Mouse (Mus musculus) spleen, postnatal 36 days (tissue): Measurements from ENCODE around the gene Zfp566.
A peak's percentile ranks its signal among the peaks of the same experiment; 100 is the strongest.
"Not testable (repeated sequence)": the region's sequence is repeated elsewhere in the genome, so short reads cannot be mapped to it uniquely, and the experiment has no call there.

Source experiments
- DNase-seq, 2 experiments: peaks; one replicate each; pipeline ENCODE4 v3.0.0; 2022; ENCODE audit warnings: low spot score in 2 of 2, mixed read lengths in 1 of 2

Gene Zfp566

DNA sequence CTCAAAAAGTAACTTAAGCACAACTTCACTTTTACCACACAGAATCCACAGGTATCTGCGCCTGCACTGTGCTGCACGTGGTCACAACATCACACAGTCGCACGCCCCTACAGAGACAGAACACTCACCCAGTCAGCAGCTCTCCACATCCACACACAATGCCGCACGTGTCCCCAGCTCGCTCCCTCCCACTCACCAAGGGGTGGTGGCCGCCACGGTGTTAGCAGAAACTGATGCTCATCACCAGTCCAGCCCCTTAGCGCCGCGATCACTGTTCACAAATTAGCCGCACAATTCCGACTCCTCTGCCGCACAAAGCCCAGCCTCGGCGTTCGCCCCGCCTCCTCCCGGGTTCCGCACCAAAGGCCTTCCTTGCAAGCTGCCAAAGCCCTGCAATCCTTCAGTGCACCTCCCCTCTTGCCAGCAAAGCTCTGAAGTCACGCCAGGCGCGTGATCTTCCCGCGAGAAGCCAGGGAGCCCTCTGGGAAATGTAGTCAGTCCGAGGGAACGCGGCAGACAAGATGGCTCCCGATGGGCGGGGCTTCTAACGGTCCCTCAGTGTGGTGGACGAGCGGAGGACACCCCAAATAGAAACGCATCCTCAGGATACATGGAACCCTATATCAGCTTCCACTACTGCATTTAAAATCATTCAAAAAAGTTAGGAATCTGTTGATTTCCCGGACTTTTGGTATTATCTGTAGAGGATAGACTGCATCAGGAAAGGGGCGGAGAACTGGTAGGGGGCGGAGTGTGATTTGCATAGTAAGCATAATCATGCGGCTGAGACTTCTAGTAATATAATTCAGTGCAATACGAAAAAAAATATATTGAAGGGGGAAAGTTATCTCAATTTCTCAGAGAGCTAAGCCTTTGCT lies at the start of gene Zfp566, which contains the start of gene Gm26920:
Gene Zfp566 (minus strand): TSS at position 436 of the 878 bp plus-strand sequence.
Gene Gm26920 (minus strand): TSS at position 319 of the 878 bp plus-strand sequence.
- peak; percentile 96 to 97 for DNase-seq

- no peak for DNase-seq
Observed at GRCm38 (mm10) chr7:30136826-30137225, 46.5 kb upstream of the Zfp566 start.

DNA sequence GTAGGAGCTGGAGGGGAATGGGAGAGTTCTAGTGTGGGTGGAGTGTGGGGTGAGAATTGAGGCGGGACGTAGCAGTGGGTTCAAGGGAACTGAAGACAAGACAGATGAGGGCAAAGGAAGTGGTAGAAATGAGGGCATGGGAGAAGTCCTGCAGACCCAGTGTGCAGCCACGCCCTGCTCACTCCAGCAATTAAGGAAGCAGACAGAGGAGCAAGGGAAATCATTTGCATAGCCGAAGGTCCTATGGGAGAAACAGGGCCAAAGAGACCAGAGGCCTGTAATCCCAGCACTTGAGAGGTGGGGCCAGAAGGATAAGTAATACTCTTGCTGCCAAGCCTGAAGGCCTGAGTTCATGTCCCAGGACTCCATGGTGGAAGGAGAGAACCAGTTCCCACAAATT lies 42.1 kb upstream of the Zfp566 start:
- no peak for DNase-seq

DNA sequence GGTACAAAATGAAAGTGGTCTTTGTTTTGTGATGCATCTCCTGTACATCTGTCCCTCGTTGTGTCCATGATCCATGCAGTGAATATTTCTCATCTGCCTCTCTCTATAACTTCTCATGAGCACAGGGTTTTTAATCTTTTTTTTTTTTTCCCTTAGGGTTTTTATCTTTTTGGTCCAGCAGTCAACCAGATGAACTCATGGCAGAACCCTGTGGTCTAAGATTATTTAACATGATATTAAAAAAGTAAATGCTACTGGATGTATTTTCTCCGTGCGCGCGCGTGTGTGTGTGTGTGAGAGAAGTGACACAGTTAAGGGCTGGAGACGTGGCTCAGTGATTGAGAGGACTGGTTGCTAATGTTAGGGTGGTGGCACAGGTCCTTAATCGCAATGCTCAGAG lies 39.6 kb upstream of the Zfp566 start:
- DNase-seq: no peak

- no peak for DNase-seq
Observed at GRCm38 (mm10) chr7:30122188-30122530, 31.8 kb upstream of the Zfp566 start.

- DNase-seq: peak; percentile 87 to 88
Observed at GRCm38 (mm10) chr7:30121308-30122187, 31.2 kb upstream of the Zfp566 start, which contains the start of gene Zfp382. Zfp382 (plus strand) TSS chr7:30121942.

GRCm38 (mm10) chr7:30117935-30118334 lies 27.6 kb upstream of the Zfp566 start:
- not testable (repeated sequence) for DNase-seq

GRCm38 (mm10) chr7:30116076-30116475 lies 25.7 kb upstream of the Zfp566 start:
- DNase-seq: no peak

GRCm38 (mm10) chr7:30099297-30099696 lies 9.0 kb upstream of the Zfp566 start:
- peak; percentile 66 to 70 for DNase-seq

DNA sequence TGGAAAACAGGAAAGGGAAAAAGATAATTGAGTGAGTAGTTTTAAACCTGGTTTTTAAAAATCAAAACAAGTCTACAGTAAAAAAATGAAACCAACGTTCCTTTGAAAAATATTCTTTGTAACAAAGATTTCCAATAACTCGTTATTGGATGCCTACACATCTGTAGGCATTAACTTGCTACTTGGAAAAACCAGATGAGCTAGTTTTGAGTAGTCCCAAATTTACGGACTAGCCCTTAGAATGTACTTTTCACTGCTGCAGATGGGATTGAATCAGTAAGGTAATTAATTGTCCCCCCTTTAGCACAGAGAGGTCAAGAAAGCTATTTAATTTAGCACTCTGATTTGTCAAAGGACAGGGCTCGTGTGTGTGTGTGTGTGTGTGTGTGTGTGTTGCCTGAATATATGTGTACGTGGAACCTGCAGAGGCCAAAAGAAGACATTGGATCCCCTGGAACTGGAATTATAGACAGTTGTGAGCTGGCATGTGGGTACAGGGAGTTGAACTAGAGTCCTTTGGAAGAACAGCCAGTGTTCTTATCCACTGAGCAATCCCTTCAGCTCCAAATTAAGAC lies 5.3 kb upstream of the Zfp566 start:
- no peak for DNase-seq

GRCm38 (mm10) chr7:30094646-30095429 lies 4.5 kb upstream of the Zfp566 start, which contains the start of gene Zfp260:
Zfp260 (plus strand) TSS chr7:30094777.
- DNase-seq: peak; percentile 85 to 87

DNA sequence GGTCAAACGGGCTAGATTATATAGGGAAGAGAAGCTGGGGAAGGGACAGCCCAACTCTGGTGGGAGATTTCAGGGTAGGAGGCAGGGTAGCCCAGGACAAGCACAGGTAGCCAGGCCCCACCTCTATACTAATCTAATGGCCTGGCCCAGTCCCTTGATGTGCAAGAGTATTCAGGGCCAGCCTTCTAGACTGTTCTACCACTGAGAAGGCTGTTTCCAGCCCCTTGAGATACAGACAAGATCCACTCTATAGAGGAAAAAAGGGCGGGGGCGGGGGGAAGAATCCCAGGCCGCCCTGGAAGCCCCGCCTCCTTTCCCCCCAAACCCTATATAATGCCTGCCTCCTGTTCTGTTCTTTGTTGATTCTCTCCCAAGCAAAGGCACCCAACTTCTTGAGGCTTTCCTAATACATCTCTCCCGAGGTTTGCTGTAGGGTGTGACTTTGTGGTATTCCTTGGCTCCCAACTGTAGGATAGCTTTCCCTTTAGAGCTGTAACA lies 3.6 kb upstream of the Zfp566 start:
- no peak for DNase-seq

GRCm38 (mm10) chr7:30092666-30093065 lies 2.3 kb upstream of the Zfp566 start:
- no peak for DNase-seq

DNA sequence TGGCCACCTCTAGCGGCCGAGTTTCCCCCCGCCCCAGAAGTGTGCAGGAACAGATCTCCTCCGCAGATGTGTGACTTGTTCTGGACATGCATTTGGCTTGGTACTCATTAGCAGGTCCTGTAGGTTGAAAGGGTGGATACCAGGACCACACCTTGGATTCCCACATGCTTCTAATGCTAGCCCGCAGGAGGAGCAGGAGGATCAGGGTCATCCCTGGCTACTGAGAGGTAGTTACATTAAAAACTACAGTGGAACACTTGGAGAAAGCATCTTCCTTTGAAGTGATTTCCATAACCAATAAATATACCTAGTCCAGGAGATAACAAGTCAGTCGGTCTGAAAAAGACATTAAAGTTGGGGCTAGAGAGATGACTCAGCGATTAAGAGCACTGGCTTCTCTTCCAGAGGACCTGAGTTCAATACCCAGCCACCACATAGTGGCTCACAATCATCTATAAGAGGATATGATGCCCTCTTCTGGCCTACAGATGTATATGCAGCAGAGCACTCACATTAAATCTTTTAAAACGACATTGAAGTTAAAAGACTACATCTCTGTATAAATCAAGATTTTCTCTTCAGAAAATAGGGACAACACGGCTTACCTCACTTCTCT lies 751 bp upstream of the Zfp566 start:
- DNase-seq: peak in 1 of 2 experiments; percentile 7

DNA sequence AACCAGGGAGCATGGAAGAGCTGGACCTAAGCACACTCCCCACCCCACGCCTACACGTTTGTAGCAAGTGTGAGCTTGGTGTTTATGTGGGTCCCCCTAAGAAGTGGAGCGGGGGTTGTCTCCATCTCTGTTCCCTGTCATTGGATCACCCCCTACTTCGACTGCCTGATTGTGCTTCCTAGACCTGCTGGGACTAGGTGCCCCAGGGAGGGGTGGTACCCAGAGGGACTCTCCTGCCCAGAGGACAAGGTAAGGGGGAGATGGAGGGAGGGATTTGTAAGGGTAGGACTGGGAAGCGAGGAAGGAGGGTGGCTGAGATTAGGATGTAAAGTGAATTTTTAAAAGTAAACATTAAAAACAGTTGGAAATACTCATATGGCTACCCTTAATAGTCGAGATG lies 922 bp downstream of the Zfp566 start:
- DNase-seq: no peak

- DNase-seq: no peak
Observed at GRCm38 (mm10) chr7:30086524-30086923, 3.8 kb downstream of the Zfp566 start.

GRCm38 (mm10) chr7:30072146-30073028 lies 17.9 kb downstream of the Zfp566 start, which contains the start of gene Zfp82:
Zfp82 (minus strand) TSS chr7:30072900.
- DNase-seq: peak; percentile 84 to 86

DNA sequence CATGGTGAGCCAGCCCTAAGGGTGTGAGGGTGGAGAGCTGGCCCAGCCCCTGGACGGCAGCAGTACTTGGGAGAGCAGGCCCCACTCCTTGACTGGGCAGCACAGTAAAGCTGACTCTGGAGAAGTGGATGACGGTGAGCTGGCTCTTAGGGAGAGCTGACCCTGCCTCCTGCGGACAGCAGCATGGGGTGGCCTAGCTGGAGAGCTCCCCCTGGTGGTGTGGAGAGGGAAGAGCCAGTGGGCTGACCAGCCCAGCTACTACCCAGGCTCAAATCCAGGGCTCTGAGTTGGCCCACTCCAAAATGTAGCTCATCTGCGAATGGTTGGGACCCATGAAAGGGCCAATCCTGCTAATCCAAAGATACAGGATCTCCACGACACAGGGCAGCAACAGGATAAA lies 25.7 kb downstream of the Zfp566 start:
- no peak for DNase-seq

- DNase-seq: no peak
Observed at GRCm38 (mm10) chr7:30062478-30062877, 27.8 kb downstream of the Zfp566 start.
